Mouse (Mus musculus) ES-Bruce4 (cell line): ENCODE measurements around the gene Ntn1.

ENCODE experiments used
- CTCF ChIP-seq: IDR thresholded peaks from one replicate; pipeline ENCODE4 v1.8.1; 2011; ENCODE audit warnings: low read depth, low read length
- POLR2A ChIP-seq: IDR thresholded peaks from one replicate; pipeline ENCODE4 v1.8.1; 2011; ENCODE audit warnings: low read length; ENCODE audit not compliant: insufficient read depth

GRCm38 (mm10) chr11:68264276-68264675, 136.3 kb downstream of the Ntn1 start:
- TF ChIP-seq POLR2A, result no peak
- no peak for TF ChIP-seq CTCF
